Mouse (Mus musculus) urinary bladder, postnatal 36 days (tissue): ENCODE results near the gene Efemp2.

Experiments
- DNase-seq, 2 experiments: peaks; one replicate each; pipeline ENCODE4 v3.0.0; 2022; ENCODE audit warnings: low spot score in 2 of 2, mixed read lengths in 1 of 2

The Efemp2 gene

DNA sequence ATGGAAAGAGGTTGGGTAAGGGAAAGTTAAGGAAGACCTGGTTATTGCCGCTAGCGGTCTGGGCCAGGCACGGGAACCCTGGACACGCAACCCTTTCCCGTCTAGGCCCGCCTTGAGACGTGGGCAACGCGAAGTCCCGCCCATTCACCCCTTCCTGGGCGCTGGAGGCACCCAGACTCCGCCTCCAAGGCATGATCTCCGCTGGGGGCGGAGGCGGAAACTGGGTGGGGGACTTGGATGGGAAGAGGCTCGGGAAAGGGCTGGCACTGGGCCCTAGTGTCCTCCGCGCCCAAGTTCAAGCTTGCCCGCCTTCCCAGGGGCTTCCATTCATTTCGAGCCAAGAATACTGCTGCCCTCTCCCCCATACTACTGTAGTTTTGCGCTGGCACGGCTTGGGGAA, at the start of gene Efemp2:
Gene Efemp2 (plus strand): TSS at position 235 of the 400 bp plus-strand sequence.
- peak; percentile 79 to 87 for DNase-seq

GRCm38 (mm10) chr19:5424092-5424781, 49.5 kb upstream of the Efemp2 start:
- DNase-seq, result peak; percentile 69 to 72

GRCm38 (mm10) chr19:5424782-5425741, 48.7 kb upstream of the Efemp2 start, which contains the start of the genes Drap1 and AI837181:
Drap1 (minus strand) TSS chr19:5424979.
AI837181 (plus strand) TSS chr19:5425144.
- DNase-seq, result peak; percentile 88 to 94

DNA sequence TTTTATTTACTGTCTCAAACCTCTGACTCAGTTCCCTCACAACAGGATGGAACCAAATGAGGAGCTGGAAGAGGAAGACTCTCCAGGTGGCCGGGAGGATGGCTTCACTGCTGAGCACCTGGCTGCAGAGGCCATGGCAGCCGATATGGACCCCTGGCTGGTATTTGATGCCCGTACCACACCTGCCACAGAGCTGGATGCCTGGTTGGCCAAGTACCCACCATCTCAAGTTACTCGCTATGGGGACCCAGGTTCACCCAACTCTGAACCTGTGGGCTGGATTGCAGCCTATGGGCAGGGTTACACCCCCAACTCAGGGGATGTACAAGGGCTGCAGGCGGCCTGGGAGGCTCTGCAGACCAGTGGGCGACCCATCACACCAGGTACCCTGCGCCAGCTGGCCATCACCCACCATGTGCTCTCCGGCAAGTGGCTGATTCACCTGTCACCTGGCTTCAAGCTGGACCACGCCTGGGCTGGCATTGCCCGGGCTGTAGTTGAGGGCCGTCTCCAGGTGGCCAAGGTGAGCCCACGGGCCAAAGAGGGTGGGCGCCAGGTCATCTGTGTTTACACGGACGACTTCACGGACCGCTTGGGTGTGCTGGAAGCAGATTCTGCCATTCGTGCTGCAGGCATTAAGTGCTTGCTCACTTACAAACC, 47.7 kb upstream of the Efemp2 start:
- DNase-seq, result no peak

GRCm38 (mm10) chr19:5426640-5427290, 47.0 kb upstream of the Efemp2 start:
- DNase-seq, result no peak

DNA sequence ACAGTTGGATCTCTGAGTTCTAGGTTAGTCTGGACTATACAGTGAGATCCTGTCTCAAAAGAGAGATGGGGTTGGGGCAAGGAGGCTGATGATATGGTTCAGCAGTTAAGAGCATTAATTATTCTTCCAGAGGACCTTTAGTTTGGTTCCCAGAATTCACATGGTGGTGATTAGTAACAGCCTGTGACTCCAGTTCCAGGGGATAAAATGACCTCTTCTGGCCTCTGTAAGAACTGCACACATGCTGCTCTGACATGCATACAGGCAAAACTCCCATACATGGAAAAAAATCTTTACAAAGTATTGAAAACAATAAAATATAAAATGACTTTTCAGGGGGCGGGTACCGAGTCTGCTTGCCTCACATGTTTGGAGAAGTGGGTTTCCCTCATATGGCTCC, 45.7 kb upstream of the Efemp2 start:
- DNase-seq, result no peak

DNA sequence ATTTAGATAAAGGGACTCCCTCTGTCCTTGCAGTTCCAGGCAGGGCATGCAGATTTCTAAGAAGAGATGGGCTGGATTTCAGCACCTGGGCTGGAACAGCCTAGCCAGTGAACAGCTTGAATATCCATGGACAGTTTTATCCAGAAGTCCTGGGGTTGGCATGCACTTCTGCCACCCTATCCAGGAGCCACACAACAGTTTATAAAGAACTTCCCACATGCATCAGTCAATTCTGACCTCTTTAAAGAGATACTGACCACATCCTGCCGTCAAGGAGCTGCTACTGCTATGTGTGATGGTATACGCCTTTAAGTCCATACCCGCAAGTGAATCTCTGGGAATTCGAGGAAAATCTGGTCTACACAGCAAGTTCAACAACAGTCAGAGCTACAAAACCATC, 44.5 kb upstream of the Efemp2 start:
- no peak for DNase-seq

- DNase-seq, result peak in 1 of 2 experiments; percentile 80
These were observed 43.9 kb upstream of the Efemp2 start for GRCm38 (mm10) chr19:5429806-5430205.

DNA sequence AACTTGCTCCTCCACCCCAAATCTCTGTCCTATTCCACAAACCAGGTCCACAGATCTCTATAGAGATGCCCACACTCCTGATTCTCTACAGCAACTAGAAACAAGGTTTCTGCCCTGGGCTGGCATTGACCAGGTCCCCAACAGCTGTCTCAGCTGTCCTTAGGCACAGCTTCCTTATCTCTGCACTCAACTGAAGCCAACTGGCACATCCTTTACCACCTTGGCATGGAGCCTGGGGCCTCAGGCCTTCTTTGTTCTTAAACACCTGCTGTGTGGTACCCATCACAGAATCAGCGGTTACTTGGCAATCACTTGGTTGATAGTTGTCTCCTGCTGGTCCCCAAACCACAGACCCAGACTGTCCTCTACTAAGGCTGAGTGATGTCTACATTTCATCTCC, 43.3 kb upstream of the Efemp2 start:
- no peak for DNase-seq

DNA sequence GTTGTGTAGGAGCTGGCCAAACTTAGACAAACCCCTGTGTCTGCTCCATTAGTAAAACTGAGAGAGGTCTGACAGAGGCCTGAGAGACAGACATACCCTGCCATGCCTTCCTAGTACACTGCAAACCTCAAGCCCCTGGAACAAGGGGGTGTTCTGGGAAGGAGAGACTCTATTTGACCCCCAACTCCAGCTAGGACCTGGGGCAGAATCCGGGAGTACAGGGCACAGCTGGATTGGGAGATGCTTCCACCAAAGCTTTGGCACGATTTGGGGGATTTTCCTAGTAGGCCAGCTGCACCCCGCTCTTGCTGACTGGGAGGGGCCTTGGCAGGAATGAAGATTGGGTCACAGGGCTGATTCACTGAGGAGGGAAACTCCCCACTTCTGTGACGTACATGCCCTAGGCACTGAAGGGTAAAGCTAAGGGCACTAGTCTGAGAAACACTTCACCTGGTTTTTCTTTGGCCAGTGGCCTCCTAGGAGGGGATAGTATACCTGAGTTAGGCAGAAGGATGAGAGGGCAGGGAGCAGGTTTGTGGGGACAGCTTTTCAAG, 41.8 kb upstream of the Efemp2 start:
- no peak for DNase-seq

- peak; percentile 44 to 66 for DNase-seq
These were observed 40.5 kb upstream of the Efemp2 start for GRCm38 (mm10) chr19:5432992-5433852.

DNA sequence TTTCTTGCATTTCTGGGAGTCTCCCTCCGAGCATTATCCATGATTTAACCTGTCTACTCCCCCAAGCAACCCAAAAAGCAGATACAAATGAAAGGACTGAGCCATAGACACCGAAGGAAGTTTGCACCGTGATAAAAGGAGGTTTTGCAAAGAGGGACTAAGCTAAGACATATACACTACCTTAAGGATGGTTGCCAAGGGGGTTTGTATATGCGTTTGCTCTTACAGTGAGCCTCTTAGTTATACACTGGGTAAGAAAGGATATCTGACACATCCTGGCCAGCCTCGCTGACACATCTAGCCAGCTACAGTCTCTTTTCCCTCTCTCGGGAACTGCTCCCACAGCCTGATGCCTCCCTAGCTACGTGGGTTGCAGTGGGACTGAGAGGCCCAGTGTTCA, 39.8 kb upstream of the Efemp2 start:
- DNase-seq, result no peak

- DNase-seq, result no peak
These were observed 29.3 kb upstream of the Efemp2 start for GRCm38 (mm10) chr19:5444371-5444908.

DNA sequence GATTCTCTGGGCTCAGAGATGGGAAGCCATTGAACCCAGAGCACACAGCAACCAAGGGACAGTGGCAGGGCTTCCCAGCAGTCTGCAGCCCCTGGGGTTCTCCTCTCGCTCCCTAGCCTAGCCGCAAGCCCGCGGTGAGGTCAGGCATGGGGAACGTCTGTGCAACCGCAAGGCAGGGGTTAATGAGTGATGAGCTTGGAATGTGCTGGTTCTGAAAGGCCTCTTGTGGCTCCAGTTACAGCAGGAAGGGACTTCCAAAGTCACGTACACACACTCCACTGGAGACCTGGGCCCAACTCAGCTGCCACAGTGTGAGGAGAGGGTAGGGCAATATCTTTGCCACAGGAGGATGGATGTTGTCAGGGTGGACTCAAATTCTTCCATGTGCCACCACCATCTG, 28.8 kb upstream of the Efemp2 start:
- no peak for DNase-seq

- DNase-seq, result no peak
These were observed 28.0 kb upstream of the Efemp2 start for GRCm38 (mm10) chr19:5445747-5446146.

GRCm38 (mm10) chr19:5447515-5448353, 26.0 kb upstream of the Efemp2 start, which contains the start of gene Fosl1:
Fosl1 (plus strand) TSS chr19:5447547.
- peak; percentile 77 for DNase-seq

- no peak for DNase-seq
These were observed 25.2 kb upstream of the Efemp2 start for GRCm38 (mm10) chr19:5448354-5449150.

DNA sequence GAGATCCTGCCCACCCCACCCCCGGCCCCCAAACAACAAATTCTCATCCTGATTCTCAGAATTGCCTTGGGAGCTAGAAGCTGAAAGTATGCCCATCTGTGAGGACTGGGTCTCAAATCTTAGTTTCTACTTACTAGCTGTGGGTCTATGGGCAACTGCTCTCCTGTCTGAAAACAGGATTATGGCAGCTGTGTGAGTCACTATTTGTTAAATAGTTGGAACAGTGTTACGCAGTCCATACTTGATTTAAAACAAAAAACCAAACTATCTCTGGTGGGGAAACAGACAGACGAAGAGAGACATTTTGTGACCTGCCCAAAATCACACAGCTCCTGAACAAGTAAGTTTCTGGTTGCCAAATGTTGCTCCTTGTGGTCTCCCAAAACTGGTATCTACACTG, 24.1 kb upstream of the Efemp2 start:
- no peak for DNase-seq
